Mouse (Mus musculus) activated CD4-positive, CD25-positive, alpha-beta regulatory T cell, adult 4 months (primary cell): ENCODE measurements around the gene Dand5. TPM values are rescaled to one million over a fixed set of nuclear protein-coding genes. Genes with fewer than 3 reads are reported as not detected.
A peak's percentile ranks its signal among the peaks of the same experiment; 100 is the strongest.

ENCODE experiments used
- ATAC-seq: one replicate; pipeline ENCODE4 v1.8.0; 2017
- polyA plus RNA-seq, 2 experiments: library from polyadenylated mRNA; unstranded; fragments of 100-300 nt; shearing (Covaris generic); gene quantifications; one replicate each; pipeline ENCODE4 v1.2.1; 2017

Dand5 gene
- polyA plus RNA-seq = 1 to 10 TPM; 4.2 to 4.5 TPM

DNA sequence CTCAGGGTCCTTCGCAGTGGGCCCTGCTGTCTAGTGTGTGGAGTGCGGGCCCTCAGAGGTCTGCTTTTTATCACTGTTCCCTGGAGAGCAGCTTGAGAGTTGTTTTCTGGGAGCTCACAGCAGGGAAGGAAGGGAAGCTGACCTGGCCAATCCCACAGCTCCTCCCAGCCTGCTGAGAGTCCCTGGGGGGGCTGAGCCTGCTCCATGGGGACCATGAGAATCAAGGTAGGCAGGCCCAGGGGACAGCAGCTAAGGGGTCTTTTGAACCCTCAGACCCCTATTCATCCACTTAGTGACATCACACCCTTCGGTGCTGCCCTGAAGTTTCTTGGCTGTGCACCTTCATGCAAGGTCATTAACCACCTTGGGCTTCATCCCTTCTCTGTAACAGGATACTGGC lies at the start of gene Dand5:
Gene Dand5 (minus strand): TSS at position 101 of the 400 bp plus-strand sequence.
- ATAC-seq = no peak

DNA sequence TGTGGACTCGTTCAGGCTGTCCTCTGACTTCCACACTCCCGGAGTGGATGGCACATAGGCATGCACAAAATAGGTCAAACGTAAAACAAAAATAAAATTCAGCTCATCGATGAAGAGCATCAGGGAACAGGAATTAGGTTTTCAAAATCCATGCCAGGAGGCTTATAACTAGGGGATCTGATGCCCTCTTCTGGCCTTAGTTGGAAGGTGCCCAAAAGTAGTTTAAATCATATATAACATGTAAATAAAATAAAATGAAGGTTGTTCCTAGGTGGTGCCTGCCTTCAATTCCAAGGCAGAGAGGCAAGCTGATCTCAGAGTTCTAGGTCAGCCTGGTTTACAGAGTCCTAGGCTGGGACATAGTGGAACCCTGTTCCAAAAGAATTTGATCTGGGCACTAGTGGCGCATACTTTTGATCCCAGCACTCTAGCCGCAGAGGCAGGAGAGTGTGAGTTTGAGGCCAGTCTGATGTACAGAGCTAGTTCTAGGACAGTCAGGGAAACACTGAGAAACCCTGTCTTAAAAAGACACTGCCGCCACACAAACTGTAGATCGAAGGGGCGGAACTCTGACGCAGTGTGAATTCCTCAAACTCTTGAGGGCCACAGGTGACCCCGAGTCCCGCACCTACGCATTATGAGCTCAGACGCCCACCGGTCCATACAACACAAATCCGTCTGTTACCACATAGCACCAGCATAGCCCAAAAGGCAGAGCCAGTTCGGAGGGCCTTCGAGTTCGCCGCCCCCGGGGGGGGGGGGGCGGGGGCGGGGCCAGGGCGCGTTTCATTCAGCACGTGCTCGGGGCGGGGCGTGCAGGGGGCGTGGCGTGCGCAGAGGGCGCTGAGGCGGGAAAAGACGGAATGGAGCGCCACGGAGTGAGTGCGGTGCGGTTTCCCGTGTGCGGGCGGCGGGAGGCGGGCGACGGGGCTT lies 49.0 kb upstream of the Dand5 start, which contains the start of gene Syce2:
Gene Syce2 (plus strand): TSS at position 736 of the 933 bp plus-strand sequence.
- ATAC-seq = peak; percentile 69

DNA sequence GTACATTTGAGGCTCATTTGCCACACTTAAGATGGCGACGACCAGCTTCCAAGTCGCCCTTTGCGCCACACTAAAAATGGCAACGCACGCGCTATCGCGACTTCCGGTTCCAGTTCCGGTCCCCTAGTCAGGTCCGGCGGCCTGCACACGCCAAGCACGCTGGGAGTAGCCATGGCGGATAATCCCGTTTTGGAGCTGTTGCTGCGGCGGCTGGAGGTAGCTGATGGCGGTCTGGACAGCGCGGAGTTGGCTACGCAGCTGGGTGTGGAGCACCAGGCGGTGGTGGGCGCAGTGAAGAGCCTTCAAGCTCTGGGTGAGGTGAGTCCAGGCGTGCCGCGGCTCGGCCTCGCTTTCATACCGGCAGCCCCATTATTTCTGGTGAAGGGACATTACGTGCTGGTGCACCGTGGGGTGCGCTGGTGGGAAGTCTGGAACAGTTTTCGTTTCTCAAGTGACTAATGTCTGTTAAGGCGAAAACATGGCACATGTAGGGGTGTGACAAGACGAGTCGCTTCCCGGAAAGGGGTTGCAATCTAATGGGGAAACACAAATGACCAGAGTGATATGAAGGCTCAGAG lies 34.3 kb upstream of the Dand5 start, which contains the start of gene Farsa:
Gene Farsa (plus strand): TSS at position 126 of the 578 bp plus-strand sequence.
- peak; percentile 97 for ATAC-seq

DNA sequence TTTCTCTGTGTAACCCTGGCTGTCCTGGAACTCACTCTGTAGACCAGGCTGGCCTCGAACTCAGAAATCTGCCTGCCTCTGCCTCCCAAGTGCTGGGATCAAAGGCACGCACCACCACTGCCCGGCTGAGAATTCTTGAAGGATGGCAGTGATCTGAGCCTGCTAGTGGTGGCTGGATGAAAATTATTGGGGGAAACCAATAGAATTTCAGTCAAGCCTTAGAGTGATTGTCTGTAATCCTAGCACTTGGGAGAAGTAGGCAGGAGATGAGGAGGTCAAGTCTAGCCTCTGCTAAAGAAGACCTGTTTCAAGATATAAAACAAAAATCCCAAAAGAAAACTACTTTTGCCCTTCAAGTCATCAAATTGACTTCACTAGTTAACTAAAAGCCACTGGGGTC lies 33.8 kb upstream of the Dand5 start:
- no peak for ATAC-seq

DNA sequence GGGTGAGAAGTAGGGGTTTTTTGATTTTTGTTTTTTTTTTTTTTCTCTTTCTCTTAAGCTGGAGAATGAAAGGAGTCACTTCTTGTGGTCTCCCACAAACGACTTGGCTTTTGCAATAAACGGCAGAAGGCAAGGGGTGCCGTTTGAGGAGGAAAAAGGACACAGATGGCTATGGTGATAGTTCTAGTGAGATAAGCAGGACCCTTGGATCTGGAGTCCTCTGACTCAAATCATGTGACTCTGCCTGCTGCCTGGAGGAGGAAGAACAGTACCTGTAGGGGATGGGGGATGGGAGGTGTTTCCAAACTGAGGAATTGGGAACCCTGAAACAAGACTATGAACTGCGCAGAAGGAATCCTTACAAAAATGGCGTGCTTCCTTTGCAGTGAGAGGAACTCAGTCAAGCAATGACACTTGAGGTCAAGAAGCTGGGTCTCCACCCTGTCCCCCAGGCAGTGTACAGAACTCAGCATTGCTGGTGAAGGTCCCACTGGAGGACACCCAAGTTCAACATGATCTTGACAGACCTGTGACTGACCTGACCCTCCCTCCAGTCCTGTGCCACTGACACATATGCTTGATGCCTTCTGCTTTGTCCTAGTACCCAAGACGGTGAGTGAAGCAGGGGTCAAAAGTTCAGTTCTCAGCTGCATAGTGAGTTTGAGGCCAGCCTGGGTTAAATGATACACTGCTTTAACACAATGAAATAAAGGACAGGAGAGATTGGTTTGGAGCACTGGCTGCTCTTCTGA lies 25.2 kb upstream of the Dand5 start:
- no peak for ATAC-seq

DNA sequence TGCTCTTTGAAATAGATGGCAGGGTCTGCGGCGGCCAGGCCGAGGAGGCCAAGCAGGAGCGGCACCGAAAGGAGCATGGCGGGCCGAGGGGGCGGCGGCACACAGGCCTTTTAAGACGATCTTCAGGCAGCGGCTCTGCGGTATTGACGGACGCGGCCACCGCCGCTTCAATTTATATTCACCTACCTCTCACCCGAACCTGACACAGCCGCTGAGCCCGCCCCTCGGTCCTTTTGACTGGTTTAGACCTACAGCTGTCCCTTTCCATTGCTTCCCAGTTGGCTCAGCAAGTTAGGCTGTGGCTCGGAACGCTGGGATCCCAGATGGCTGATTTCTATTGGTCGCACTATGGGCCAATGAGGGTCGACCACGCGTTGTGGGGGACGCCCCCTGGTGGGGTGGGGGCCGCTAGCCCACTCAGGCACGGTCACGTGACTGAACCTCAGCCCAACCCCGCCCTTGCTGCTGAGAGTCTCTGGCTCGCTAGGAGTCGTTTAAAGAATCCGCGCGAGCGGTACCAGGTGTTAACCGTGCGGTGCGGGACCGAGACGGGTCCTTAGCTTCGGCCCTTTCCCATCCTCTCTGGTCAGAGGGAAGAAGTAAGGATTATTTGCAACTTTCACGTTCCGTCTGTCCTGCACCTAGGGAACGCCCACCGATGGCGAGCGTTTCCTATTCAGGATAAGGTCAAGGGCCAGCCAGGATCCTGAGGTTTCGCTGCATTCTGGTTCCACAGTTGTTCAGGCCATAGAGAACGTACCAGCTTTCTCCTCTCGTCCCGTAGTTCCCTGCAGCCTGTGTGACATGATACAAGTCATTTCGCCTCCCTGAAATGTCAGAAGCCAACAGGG lies 24.3 kb upstream of the Dand5 start, which contains the start of gene Calr:
Gene Calr (minus strand): TSS at position 213 of the 851 bp plus-strand sequence.
- ATAC-seq = peak; percentile 96

DNA sequence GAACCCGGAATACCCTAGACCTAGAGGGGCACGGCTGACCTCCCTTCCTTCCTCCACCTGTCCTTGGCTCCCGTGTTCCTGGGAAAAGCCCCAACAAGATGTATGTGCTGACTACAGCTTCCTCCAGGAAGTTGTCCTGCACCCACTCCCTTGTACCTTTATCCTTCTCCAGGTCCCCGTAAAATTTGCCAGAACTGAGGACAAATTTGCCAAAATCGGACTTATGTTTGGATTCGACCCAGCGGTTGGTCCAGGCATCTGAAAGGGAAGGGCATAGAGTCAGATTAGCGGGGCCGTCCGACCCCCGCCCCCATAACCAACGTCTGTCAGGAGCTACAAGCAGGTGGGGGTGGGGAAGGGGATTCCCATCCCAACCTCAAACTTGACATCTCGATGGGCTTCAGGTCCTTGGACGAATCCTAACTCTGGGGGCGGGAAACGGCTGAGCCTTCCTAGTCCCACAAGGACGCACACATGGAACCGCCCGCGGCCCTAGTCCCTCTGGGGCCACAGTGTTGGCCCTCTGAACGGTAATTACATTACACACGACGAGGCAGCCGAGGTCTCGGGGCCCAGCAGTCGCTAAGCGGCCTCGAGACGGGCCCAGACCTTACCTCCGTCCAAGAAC lies 23.6 kb upstream of the Dand5 start:
- ATAC-seq = peak; percentile 6

DNA sequence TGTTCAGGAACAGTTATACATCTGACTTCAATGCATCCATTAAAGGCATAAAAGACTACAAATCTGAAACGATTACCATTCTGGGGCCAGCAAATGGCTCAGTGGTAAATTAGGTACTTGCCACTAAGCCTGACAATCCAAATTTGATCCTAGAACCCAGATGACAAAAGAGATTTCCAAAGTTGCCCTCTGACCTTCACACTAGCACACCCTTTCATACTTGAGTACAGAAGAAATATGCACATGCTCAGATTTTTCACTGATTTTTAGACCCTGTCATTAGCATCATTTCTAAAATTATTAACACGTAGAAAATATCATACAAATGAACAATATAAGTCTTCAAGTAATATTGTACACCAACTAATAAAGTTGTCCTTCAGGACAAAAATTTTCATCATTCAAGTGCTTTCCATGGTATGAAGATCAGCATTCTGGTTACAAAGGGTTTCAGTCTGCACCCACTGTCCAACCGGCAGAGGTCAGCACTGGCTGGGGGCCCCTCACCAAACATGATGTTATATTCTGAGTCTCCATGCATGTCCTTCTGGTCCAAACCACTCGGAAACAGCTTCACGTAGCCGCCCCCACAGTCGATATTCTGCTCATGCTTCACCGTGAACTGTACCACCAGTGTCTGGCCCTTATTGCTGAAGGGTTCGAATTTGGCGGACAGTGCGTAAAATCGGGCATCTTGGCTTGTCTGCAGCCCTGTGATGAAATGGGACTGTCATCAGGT lies 22.9 kb upstream of the Dand5 start:
- no peak for ATAC-seq

DNA sequence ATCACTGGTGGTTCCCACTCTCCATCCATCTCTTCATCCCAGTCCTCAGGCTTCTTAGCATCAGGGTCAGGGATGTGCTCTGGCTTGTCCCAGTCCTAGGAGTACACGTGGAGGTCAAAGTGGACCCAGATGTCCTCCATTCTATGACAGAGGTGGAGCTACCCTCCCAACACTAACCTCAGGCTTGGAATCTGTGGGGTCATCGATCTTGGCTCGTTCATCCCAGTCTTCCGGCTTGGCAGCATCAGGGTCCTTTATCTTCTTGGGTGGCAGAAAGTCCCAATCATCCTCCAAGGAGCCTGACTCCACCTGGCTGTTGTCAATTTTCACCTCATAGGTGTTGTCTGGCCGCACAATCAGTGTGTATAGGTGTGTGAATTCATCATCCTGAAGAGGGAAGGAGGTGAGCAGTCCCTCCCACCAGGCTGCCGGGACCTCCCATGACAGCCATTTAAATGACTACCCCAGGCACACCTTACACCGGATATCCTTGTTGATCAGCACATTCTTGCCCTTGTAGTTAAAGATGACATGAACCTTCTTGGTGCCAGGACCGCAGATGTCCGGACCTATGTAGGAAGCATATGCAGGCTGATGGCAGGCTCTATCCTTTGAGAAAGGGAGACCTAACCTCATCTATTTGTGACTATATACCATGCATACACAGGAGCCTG lies 21.9 kb upstream of the Dand5 start:
- no peak for ATAC-seq

DNA sequence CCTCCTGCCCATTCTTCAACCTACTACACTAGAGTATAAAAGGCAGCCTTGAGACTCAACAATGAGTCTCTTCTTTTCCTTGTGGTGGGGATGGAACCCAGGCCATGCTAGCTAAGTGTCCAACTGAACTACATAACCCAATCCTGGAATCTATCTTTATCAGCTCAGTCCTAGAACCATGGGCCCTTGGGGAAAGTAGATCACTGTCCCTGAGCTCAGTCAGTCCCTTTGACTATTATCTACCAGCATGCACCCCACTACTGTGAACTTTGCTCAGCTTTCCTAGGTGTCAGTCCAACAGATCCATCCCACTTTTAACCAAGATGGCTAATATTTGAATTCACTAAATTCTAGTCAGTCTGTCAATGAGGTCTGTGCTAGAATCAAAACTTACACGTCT lies 18.9 kb upstream of the Dand5 start:
- no peak for ATAC-seq

DNA sequence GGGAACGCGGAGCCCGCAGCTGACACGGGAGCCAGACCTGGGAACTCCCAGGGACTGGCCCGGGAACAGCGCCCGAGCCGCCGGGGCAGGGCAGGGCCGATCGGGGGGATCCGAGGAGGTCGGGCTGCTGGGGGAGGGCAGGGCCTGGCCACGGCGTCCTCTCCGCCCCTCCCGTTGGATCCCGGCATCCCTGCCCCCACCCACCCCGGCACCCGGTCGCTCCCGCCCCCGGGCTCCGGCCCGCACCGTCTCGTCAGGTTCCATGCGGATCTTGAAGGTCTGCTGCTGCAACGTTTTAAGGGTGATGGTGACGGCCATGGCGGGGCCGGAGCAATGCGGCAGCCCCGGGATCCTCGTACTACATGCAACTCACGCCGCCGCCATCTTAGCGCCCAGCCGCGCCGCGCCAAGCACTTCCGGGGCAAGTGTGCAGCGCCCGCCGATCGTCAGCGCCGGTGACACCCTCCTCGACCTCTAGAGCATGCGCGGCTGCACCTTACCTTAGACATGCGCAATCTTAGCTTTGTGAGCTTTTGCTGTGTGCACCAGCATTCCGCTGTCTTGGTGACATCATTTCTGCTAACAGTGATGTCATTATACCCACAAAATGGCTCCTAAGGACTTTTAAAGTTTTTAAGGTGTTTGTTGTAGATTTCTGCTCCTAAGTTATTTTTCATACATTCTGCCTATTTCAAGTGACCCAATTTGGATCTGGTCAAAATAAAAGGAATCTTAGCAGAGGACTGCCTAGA lies 17.8 kb upstream of the Dand5 start, which contains the start of gene Rad23a:
Gene Rad23a (minus strand): TSS at position 418 of the 752 bp plus-strand sequence.
- ATAC-seq = peak; percentile 97

DNA sequence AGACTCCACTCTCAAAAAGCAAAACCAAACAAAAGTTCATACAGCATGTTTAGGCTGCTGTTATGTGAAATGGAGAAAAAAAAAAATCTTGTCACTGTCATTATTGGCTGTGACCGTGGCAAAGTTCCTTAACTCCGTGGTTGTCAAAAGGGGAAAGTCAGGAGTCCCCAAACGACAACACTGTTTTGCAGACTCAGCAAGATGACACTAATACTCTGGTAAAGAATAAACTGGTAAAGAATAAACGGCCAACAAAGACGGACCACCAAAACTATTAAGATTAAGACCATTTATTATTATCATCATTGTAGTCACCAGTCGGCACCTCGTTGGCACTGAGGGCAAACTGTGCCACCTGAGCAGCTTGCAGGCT lies 17.2 kb upstream of the Dand5 start:
- ATAC-seq = no peak

DNA sequence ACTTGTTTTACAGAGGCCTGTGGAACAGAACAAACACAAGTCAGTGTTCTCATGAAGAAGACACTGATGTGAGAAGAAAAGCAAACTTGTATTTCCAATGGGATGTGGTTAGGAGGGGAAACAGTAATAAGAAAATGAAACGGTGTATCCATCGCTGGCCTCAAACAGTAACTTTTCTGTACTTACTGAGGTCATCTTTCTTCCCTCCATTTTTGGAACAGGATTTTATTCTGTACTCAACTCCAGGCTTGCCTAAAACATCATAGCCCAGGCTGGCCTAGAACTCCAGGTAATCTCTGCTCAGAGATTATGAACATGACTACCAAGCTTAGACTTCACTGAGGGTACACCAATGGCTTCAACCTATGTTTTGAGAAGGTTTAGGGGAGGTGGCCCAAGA lies 16.8 kb upstream of the Dand5 start:
- ATAC-seq = no peak

DNA sequence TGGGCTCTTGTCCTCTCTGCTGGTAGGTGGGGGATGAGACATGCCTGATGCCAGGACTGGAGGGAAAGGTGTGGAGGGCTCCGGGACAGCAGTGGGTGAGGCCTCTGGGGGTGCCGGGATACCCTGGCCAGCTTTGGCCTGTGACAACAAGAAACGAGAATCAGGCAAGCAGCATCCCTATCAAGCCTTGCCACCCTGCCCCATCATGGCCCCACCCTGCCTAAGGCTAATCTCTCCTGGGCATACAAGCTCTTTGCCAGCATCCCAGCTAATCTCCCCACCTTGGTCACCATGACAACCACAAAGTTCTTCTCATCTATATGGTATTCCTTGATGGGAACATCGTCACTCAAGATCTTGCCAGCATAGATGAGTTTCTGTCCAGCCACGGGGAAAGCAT lies 15.9 kb upstream of the Dand5 start:
- no peak for ATAC-seq

DNA sequence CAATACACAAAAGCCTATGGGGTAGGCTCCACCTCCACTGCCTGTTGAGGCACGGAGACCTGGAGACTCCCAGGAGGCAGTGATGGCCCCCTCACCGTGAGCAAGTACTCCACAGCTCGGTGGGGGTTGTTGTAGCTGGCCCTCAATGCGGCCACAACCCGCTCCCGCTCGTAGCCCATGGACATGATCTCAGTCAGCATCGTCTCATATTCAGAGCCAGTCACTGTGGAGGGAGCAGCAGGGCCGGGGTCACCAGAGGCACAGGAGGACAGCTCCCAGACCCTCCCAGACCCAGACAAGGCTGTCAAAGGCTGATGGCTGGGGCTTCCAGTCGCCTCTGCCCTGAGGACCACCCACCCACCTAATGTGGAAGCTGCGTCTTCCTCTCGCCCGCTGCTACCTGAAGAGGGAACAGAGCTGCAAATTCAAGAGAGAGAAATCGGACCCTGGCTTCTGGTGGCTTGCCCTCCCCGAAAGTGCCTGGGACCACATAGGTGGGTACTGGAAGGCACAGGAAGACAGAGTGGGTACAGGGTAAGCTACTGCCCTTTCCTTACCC lies 15.4 kb upstream of the Dand5 start:
- ATAC-seq = no peak

DNA sequence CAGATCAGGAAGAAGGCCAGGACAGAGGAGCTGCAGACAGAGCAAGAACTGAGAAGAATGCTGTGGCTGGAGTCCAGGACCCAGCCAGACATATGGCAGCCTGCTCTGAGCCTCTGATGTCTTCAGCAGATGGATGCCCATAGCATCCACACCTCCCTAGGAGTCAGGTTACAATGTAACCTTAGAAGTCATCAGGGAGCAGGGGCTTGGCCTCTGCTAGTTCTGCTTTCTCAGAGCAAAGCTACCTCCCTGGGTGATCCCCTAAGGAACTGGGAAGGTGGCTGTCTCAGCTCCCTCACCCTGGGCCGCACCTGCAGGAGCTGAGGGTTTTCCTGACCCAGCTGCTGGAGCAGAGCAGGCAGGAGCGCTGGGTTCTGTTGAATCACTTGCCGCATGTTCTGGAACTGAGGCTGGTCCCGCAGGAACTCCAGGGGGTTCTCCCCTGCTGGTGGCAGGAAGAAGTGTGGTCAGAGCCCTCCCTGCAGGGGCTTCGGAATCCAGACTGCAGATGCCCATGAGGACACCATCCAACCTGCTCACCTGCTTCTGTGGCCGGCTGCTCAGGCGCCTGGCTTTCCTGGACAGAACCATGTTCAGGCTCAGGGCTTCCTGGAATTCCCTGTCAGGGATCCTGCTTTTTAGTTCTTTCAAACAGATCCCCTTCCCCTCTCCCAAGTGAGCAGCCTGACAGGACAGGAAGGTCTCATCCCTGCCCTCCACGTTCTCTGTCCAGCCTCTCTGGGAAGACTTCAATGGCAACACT lies 14.7 kb upstream of the Dand5 start:
- ATAC-seq = no peak

DNA sequence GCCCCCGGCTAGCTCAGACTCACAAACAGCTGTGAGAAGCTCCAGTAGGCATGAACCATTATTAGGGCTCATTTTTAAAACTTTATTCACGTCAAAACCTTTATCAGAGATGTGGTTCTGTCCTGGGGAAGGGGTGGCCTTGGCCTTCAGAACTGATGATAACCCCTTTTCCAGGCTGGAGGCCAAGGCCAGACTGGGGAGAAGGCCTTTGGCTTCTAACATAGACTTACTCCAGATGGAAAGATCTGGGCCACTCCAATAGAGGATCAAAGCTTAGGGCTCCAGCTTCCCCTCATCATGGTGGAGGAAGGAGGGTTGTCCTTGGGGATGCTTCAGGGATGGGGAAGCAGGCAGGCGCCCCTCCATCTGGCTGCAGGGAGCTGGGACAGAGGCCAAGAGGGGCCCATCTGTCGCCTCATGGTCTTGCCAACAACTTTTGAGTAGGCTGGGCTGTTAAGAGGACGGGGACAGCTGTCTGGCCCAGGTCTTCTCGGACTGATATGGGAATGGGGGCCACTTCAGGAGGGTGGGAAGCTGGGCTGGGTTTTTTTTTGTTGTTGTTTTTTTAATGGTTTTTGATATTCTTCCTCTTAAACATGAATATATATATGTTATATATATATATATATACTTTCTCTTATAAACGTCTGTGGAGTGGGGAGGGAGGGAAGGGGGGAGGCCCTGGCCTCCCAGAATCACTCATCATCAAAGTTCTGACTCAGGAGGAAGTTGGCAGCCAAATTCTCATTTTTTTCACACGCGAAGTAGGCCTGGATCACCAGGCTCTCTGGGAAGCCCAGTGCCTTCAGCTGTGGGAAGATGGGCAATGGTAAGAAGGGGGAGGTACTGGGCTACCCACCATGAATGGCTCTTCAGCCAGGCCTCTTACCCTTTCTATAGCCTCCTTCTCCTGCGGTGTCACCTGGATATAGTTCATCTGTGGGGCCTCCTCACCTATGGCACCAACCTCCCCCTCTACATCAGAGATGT lies 12.5 kb upstream of the Dand5 start:
- no peak for ATAC-seq
